Mouse (Mus musculus): ENCODE measurements around the gene Otogl. TPM values are rescaled to one million over a fixed set of nuclear protein-coding genes. Genes with fewer than 3 reads are reported as not detected.

Otogl gene
- total and polyA plus RNA-seq, 3 experiments, result under 0.01 TPM; not detected in 2

DNA sequence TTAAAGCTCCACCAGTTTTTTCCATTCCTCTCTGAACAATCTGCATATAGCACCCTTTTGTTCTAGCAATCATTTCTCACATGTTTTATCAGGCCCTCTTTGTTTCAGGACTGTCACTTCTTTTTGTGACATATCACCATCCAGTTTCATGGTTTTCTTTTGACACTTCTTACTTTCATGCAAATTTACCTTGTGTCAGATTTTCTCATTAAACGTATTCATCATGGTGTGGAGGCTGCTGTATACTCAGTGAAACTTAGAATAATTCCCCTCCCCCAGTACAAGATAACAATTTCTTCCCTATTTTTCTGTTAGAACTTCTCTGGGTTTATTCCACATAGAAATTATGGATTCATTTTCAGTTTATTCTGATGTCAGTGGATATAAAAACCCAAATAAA lies 152.3 kb downstream of the Otogl start:
- TF ChIP-seq TAL1 (conservative IDR thresholded peaks at IDR 0.05; ENCODE audit: low read depth, low read length) (no peak), GATA1 (IDR thresholded peaks at IDR 0.05; ENCODE audit: borderline replicate concordance, low read length) (no peak), GATA2 (IDR thresholded peaks at IDR 0.05; ENCODE audit: borderline replicate concordance, low read depth, low read length) (no peak), POLR2AphosphoS5 (IDR thresholded peaks at IDR 0.05; ENCODE audit: insufficient replicate concordance, low read depth, low read length) (no peak), CTCF (IDR thresholded peaks at IDR 0.05; ENCODE audit: low read depth, low read length) (no peak)
- no peaks in the 10 kb centered on the region for H3K27me3 ChIP-seq (ENCODE audit: insufficient read depth, low read length)
- H3K4me3 ChIP-seq (ENCODE audit: low read depth, low read length), result no peak overlapping the region
- H3K36me3 ChIP-seq (replicated peaks), result no peaks in the 10 kb centered on the region
- peaks cover 7% of the 10 kb centered on the region for H3K9me3 ChIP-seq (replicated peaks)
- no peak for ATAC-seq (ENCODE audit: extremely low read depth, insufficient number of reproducible peaks, low FRiP score, poor library complexity, severe bottlenecking)
- no peaks in the 10 kb centered on the region for H3K4me1 ChIP-seq (ENCODE audit: insufficient read depth, low read depth, low read length)
- no peak for DNase-seq (ENCODE audit: low spot score)

DNA sequence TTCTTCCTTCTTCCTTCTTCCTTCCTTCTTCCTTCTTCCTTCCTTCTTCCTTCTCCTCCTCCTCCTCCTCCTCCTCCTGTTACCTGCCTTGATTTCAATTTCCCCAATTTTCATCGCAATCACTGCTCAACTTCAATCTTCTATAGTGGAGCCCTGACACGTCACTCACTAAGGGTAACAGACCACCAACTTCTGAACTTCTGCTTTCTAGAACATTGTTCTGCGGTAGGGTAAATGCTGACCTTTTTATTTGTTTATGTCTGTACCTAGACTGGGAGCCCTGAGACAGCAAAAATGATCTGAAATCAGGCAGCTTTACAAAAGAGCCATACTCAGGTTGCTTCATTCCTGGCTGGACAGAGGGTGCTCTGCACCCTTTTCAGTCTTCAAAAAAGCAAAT lies 158.5 kb downstream of the Otogl start:
- no peaks in the 10 kb centered on the region for H3K36me3 ChIP-seq (replicated peaks)
- no peaks in the 10 kb centered on the region for H3K27me3 ChIP-seq (ENCODE audit: insufficient read depth, low read length)
- no peak for ATAC-seq (ENCODE audit: extremely low read depth, insufficient number of reproducible peaks, low FRiP score, poor library complexity, severe bottlenecking)
- H3K4me1 ChIP-seq (ENCODE audit: insufficient read depth, low read depth, low read length), result no peaks in the 10 kb centered on the region
- peaks cover 5% of the 10 kb centered on the region for H3K9me3 ChIP-seq (replicated peaks)
- H3K4me3 ChIP-seq (ENCODE audit: low read depth, low read length), result no peak overlapping the region
- TF ChIP-seq GATA2 (IDR thresholded peaks at IDR 0.05; ENCODE audit: borderline replicate concordance, low read depth, low read length) (no peak), CTCF (IDR thresholded peaks at IDR 0.05; ENCODE audit: low read depth, low read length) (no peak), GATA1 (IDR thresholded peaks at IDR 0.05; ENCODE audit: borderline replicate concordance, low read length) (no peak), POLR2AphosphoS5 (IDR thresholded peaks at IDR 0.05; ENCODE audit: insufficient replicate concordance, low read depth, low read length) (no peak)
- DNase-seq (ENCODE audit: low spot score), result no peak

- ATAC-seq (ENCODE audit: extremely low read depth, insufficient number of reproducible peaks, low FRiP score, poor library complexity, severe bottlenecking) (no peak), DNase-seq (ENCODE audit: low spot score) (no peak)
Measured at GRCm38 (mm10) chr10:107752351-107753143, 159.4 kb downstream of the Otogl start.

DNA sequence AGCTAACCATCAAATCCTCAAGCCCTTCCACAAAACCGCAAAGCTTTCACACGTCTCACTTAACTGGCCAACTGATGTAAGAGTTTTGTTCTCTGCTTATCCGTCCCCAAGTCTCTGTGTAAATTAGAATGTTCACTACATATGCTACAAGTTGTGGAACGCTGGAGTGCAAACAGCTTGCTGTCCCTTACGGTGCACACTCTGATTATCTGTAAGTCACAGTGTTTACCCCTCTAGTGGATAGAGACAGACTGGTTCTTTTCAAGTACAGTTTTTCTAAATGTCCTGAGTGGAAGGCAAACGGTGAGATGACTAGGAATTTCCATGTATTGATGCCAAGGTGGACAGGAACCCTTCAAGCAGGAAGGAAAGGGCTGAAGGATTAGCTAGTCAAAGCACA lies 160.0 kb downstream of the Otogl start:
- DNase-seq (ENCODE audit: low spot score) (no peak), ATAC-seq (ENCODE audit: extremely low read depth, insufficient number of reproducible peaks, low FRiP score, poor library complexity, severe bottlenecking) (no peak)
- H3K27me3 ChIP-seq (ENCODE audit: insufficient read depth, low read length), result no peaks in the 10 kb centered on the region
- H3K4me1 ChIP-seq (ENCODE audit: insufficient read depth, low read depth, low read length), result no peaks in the 10 kb centered on the region
- TF ChIP-seq TAL1 (conservative IDR thresholded peaks at IDR 0.05; ENCODE audit: low read depth, low read length) (no peak), GATA1 (IDR thresholded peaks at IDR 0.05; ENCODE audit: borderline replicate concordance, low read length) (no peak), POLR2AphosphoS5 (IDR thresholded peaks at IDR 0.05; ENCODE audit: insufficient replicate concordance, low read depth, low read length) (no peak), CTCF (IDR thresholded peaks at IDR 0.05; ENCODE audit: low read depth, low read length) (no peak), GATA2 (IDR thresholded peaks at IDR 0.05; ENCODE audit: borderline replicate concordance, low read depth, low read length) (no peak)
- H3K9me3 ChIP-seq (replicated peaks), result peaks cover 3% of the 10 kb centered on the region; the same call in 1 of the 2 replicates
- no peak overlapping the region for H3K4me3 ChIP-seq (ENCODE audit: low read depth, low read length)
- H3K36me3 ChIP-seq (replicated peaks), result no peaks in the 10 kb centered on the region

More at GRCm38 (mm10) chr10:107752351-107753143, 159.4 kb downstream of the Otogl start:
- TF ChIP-seq CTCF (IDR thresholded peaks at IDR 0.05; ENCODE audit: low read depth, low read length), result no peak
- no peak for TF ChIP-seq GATA2 (IDR thresholded peaks at IDR 0.05; ENCODE audit: borderline replicate concordance, low read depth, low read length)
- no peak for TF ChIP-seq POLR2AphosphoS5 (IDR thresholded peaks at IDR 0.05; ENCODE audit: insufficient replicate concordance, low read depth, low read length)
- TF ChIP-seq TAL1 (conservative IDR thresholded peaks at IDR 0.05; ENCODE audit: low read depth, low read length), result no peak
- no peak for TF ChIP-seq GATA1 (IDR thresholded peaks at IDR 0.05; ENCODE audit: borderline replicate concordance, low read length)
- no peaks in the 10 kb centered on the region for H3K27me3 ChIP-seq (ENCODE audit: insufficient read depth, low read length)
- peaks cover 5% of the 10 kb centered on the region for H3K9me3 ChIP-seq (replicated peaks)
- no peak overlapping the region for H3K4me3 ChIP-seq (ENCODE audit: low read depth, low read length)
- no peaks in the 10 kb centered on the region for H3K36me3 ChIP-seq (replicated peaks)
- H3K4me1 ChIP-seq (ENCODE audit: insufficient read depth, low read depth, low read length), result no peaks in the 10 kb centered on the region

GRCm38 (mm10) chr10:107747566-107747965 lies 164.4 kb downstream of the Otogl start:
- Histone ChIP-seq H3K27me3 (ENCODE audit: insufficient read depth, low read length) (no peaks in the 10 kb centered on the region), H3K9me3 (replicated peaks) (no peaks in the 10 kb centered on the region; the same call in 1 of the 2 replicates), H3K36me3 (replicated peaks) (no peaks in the 10 kb centered on the region), H3K4me3 (ENCODE audit: low read depth, low read length) (no peak overlapping the region), H3K4me1 (ENCODE audit: insufficient read depth, low read depth, low read length) (no peaks in the 10 kb centered on the region)
- DNase-seq (ENCODE audit: low spot score) (no peak), ATAC-seq (ENCODE audit: extremely low read depth, insufficient number of reproducible peaks, low FRiP score, poor library complexity, severe bottlenecking) (0 out of 2 replicates have a peak, but pooled peaks have one; percentile 22)
- TF ChIP-seq CTCF (IDR thresholded peaks at IDR 0.05; ENCODE audit: low read depth, low read length), result no peak
- no peak for TF ChIP-seq GATA1 (IDR thresholded peaks at IDR 0.05; ENCODE audit: borderline replicate concordance, low read length)
- TF ChIP-seq TAL1 (conservative IDR thresholded peaks at IDR 0.05; ENCODE audit: low read depth, low read length), result no peak
- TF ChIP-seq POLR2AphosphoS5 (IDR thresholded peaks at IDR 0.05; ENCODE audit: insufficient replicate concordance, low read depth, low read length), result no peak
- TF ChIP-seq GATA2 (IDR thresholded peaks at IDR 0.05; ENCODE audit: borderline replicate concordance, low read depth, low read length), result no peak

GRCm38 (mm10) chr10:107746717-107747116 lies 165.2 kb downstream of the Otogl start:
- DNase-seq (ENCODE audit: low spot score), result no peak
- Histone ChIP-seq H3K36me3 (replicated peaks) (no peaks in the 10 kb centered on the region), H3K27me3 (ENCODE audit: insufficient read depth, low read length) (no peaks in the 10 kb centered on the region), H3K4me1 (ENCODE audit: insufficient read depth, low read depth, low read length) (no peaks in the 10 kb centered on the region), H3K4me3 (ENCODE audit: low read depth, low read length) (no peak overlapping the region), H3K9me3 (replicated peaks) (no peaks in the 10 kb centered on the region)
- ATAC-seq (ENCODE audit: extremely low read depth, insufficient number of reproducible peaks, low FRiP score, poor library complexity, severe bottlenecking), result no peak
- no peak for TF ChIP-seq CTCF (IDR thresholded peaks at IDR 0.05; ENCODE audit: low read depth, low read length)
- TF ChIP-seq POLR2AphosphoS5 (IDR thresholded peaks at IDR 0.05; ENCODE audit: insufficient replicate concordance, low read depth, low read length), result no peak
- TF ChIP-seq GATA2 (IDR thresholded peaks at IDR 0.05; ENCODE audit: borderline replicate concordance, low read depth, low read length), result no peak
- no peak for TF ChIP-seq TAL1 (conservative IDR thresholded peaks at IDR 0.05; ENCODE audit: low read depth, low read length)
- no peak for TF ChIP-seq GATA1 (IDR thresholded peaks at IDR 0.05; ENCODE audit: borderline replicate concordance, low read length)

Data from G1E (cell line).